Mouse (Mus musculus) olfactory bulb, adult 2 months (tissue): ENCODE data around the gene Tll2.

ENCODE experiments used
- CTCF ChIP-seq: fragments of 200-500 bp; IDR thresholded peaks from 2 replicates; pipeline ENCODE4 v1.5.1; 2012; ENCODE audit warnings: low read depth, mild to moderate bottlenecking, low read length, moderate library complexity; ENCODE audit not compliant: insufficient read depth
- POLR2A ChIP-seq: fragments of 200-500 bp; IDR thresholded peaks from 2 replicates; pipeline ENCODE4 v1.6.1; 2012; ENCODE audit warnings: mild to moderate bottlenecking, low read depth, low read length, moderate library complexity; ENCODE audit not compliant: insufficient read depth

DNA sequence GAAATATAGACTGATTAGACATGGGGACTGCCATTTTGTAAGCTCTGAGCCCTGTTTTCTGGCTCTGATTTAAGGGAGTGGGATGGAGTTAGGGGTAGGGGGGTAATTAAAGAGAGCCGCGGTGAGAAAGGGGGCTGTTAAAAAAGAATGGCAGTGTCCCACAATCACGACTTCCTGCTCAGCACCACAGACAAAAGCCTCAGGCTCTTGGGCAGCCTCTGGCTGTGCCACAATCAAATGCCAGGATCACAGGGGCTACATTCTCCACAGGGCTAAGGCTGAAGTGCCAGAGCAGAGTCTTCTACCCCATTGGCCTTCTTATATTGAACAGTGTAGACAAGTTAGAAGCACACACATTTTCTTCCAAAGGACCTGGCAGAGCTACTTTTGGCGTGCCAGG lies 118.7 kb downstream of the Tll2 start:
- TF ChIP-seq CTCF (no peak), POLR2A (no peak)
